Mouse (Mus musculus) midbrain, embryonic 15.5 days (tissue): ENCODE results near the gene Hgfac. TPM values are rescaled to one million over a fixed set of nuclear protein-coding genes. Genes with fewer than 3 reads are reported as not detected.

Source experiments
- ATAC-seq: fragments of 200-750 bp; cut with Nextera tagmentation; replicated peaks from 2 replicates; pipeline ENCODE4 v1.8.0; 2017; ENCODE audit warnings: moderate TSS enrichment
- H3K27ac ChIP-seq: fragments of 300-500 bp; sonication (generic); 2 replicates; pipeline ENCODE4 v1.5.1; 2015; ENCODE audit warnings: mild to moderate bottlenecking, inconsistent platforms
- H3K27me3 ChIP-seq: fragments of 300-500 bp; sonication (generic); replicated peaks from 2 replicates; pipeline ENCODE4 v1.6.1; 2015; ENCODE audit warnings: inconsistent platforms
- H3K36me3 ChIP-seq: fragments of 300-500 bp; sonication (generic); replicated peaks from 2 replicates; pipeline ENCODE4 v1.6.1; 2015; ENCODE audit warnings: inconsistent platforms
- H3K4me1 ChIP-seq: fragments of 300-500 bp; sonication (generic); 2 replicates; pipeline ENCODE4 v1.6.1; 2015; ENCODE audit warnings: inconsistent platforms
- H3K4me2 ChIP-seq: fragments of 300-500 bp; sonication (generic); 2 replicates; pipeline ENCODE4 v1.6.1; 2015; ENCODE audit warnings: inconsistent platforms, mild to moderate bottlenecking, moderate library complexity
- H3K4me3 ChIP-seq: fragments of 300-500 bp; sonication (generic); 2 replicates; pipeline ENCODE4 v1.5.1; 2015; ENCODE audit warnings: mild to moderate bottlenecking, inconsistent platforms
- H3K9ac ChIP-seq: fragments of 300-500 bp; sonication (generic); 2 replicates; pipeline ENCODE4 v1.6.1; 2015; ENCODE audit warnings: mild to moderate bottlenecking, inconsistent platforms
- H3K9me3 ChIP-seq: fragments of 300-500 bp; sonication (generic); 2 replicates; pipeline ENCODE4 v1.6.1; 2016; ENCODE audit warnings: inconsistent platforms
- WGBS: fragments of 180-500 bp; shearing (Covaris S2); methylation state at CpG from one replicate; pipeline ENCODE4 v1.1.7; 2015; ENCODE audit warnings: mixed read lengths; 5-methylcytosine and 5-hydroxymethylcytosine counted together
- polyA plus RNA-seq: library from polyadenylated mRNA; unstranded; fragments of >200 nt; fragmentation: Nextera tagmentation; extraction: Ambion mirVana; gene quantifications from 2 replicates; pipeline ENCODE4 v1.2.1, GENCODE M21; 2015

The Hgfac gene
- polyA plus RNA-seq, 1 experiment from 2014 or later = 0.67 TPM

DNA sequence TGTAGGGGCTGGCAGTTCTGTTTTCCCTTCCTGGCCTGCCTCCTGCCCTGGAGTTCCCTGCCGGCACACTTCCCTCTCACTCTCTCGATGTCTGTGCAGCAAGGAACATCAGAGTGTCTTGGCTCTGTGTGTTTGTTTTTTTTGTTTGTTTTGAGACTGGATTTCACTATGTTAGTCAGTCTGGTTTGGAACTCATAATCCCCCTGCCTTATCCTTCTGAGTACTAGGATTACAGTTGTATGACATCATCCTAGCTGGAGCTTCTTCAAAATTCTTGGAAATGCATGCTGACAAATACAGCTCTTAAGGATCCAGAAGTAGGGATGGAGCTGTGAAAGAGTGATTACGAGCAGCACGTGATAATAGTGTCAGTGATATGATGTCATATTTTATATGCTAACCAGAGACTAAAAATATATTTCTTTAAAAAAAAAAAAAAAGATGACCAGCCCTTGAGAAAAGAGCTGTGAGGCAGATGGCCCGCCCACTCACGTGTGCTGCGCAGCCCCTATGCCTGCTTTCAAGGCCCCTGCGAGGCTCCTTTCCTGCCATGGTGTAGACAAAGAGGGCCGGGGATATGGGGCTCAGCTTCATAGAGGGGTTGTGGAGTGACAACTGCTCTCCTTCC, 21.5 kb upstream of the Hgfac start:
- Histone ChIP-seq H3K4me3 (no peak overlapping the region), H3K36me3 (no peaks in the 10 kb centered on the region; the same call in 1 of the 2 replicates), H3K9me3 (no peaks in the 10 kb centered on the region), H3K4me2 (no peak overlapping the region), H3K27ac (peak overlapping the region; percentile 15; the same call in 1 of the 2 replicates), H3K4me1 (no peaks in the 10 kb centered on the region; the same call in 1 of the 2 replicates), H3K9ac (no peak overlapping the region), H3K27me3 (no peaks in the 10 kb centered on the region)
- ATAC-seq = no peak
- 70% methylated on average over 9 of the region's 9 CpGs for WGBS

DNA sequence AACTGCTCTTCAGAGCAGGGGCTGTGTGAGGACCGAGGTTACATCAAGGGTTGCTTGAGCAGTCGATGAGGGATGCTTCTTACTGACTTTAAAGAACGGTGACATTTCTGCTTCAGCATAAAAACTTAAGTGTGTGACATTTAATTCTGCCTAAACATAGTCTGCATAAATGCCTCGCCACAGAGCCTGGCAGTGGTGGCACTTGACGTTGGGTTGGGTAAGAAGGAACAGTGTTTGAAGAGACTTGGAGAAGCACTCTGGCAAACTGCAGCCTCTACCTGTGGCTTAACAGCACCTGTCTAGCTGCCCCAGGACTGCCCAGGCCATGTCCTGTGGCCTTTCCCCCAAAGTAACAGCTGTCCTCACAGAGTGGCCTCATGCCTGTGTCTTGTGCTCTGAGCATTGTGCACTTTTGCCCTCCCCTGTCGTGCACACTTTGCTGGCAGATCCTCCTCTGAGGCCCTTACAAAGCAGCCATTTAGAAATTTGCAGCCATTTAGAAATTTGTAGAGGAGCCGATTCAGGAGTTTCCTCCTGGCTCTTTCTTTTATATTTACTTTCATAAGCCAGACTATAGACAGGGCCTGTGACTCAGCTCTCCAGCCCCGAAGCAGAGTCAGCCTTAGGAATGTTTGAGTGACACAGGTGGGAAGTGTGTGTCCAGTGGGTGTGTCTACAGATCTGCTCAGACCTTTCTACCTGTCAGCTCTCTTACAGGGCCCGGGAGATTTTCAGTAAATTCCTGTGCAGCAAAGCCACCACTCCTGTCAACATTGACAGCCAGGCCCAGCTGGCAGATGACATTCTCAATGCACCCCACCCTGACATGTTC, 20.7 kb upstream of the Hgfac start:
- H3K4me3 ChIP-seq = no peak overlapping the region
- H3K4me1 ChIP-seq = no peaks in the 10 kb centered on the region; the same call in 1 of the 2 replicates
- no peaks in the 10 kb centered on the region for H3K27me3 ChIP-seq
- peaks cover under 1% of the 10 kb centered on the region; the same call in 1 of the 2 replicates for H3K36me3 ChIP-seq
- peak overlapping the region; percentile 15; the same call in 1 of the 2 replicates for H3K27ac ChIP-seq
- no peaks in the 10 kb centered on the region for H3K9me3 ChIP-seq
- H3K9ac ChIP-seq = no peak overlapping the region
- ATAC-seq = no peak
- 81% methylated on average over 9 of the region's 9 CpGs for WGBS
- no peak overlapping the region for H3K4me2 ChIP-seq

DNA sequence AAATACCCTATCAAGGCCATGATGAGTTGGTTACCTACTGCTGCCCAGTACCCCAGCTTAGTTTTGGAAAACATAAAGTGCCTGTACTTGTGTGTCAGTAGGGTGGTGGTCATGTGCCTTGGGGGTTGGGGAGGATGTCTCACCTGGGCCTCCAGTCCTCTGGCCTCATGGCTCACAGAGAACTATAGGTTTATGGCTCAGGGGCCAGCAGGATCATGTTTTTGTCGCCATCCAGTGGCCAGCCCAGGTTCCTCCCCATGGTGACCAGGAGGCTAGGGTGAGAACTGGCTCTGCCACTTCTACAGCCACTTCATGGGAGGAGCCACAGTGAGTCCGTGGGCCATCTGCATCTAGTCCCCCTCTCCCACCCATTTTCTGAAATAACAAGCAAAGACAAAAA, 16.3 kb upstream of the Hgfac start:
- 0 out of 2 replicates have a peak, but pooled peaks have one; percentile 57 for ATAC-seq

DNA sequence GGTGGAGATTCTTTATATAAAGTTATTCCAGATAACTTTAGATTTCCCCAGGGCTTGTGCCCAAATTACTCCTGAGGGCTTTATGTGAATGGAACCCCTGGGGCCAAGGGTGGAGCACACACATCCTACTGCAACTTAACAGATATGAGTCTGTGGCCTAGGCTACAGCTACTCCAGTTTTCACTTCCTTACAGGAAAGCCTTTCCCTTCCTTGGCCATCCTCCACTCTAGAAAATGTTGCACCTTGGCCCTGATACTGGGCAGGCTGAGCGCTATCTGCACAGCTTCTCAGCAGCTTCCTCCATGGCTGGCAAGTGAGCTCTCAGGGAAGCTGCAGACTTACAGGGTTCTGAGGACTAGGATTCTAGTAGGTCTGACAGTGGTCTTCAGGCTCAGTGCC, 12.0 kb upstream of the Hgfac start:
- H3K27ac ChIP-seq = no peak overlapping the region
- WGBS = 100% methylated on average over 1 of the region's 1 CpGs
- no peaks in the 10 kb centered on the region for H3K4me1 ChIP-seq
- H3K36me3 ChIP-seq = peaks cover 34% of the 10 kb centered on the region; the same call in 1 of the 2 replicates
- H3K9ac ChIP-seq = no peak overlapping the region
- no peaks in the 10 kb centered on the region for H3K9me3 ChIP-seq
- no peak overlapping the region for H3K4me3 ChIP-seq
- no peaks in the 10 kb centered on the region for H3K27me3 ChIP-seq
- ATAC-seq = no peak
- H3K4me2 ChIP-seq = no peak overlapping the region

More for the DNA sequence above, 16.3 kb upstream of the Hgfac start:
- Histone ChIP-seq H3K27me3 (no peaks in the 10 kb centered on the region), H3K36me3 (peaks cover 34% of the 10 kb centered on the region; the same call in 1 of the 2 replicates), H3K4me1 (no peaks in the 10 kb centered on the region), H3K27ac (no peak overlapping the region), H3K4me2 (no peak overlapping the region), H3K9me3 (no peaks in the 10 kb centered on the region), H3K9ac (no peak overlapping the region), H3K4me3 (no peak overlapping the region)
- 26% methylated on average over 2 of the region's 2 CpGs for WGBS

DNA sequence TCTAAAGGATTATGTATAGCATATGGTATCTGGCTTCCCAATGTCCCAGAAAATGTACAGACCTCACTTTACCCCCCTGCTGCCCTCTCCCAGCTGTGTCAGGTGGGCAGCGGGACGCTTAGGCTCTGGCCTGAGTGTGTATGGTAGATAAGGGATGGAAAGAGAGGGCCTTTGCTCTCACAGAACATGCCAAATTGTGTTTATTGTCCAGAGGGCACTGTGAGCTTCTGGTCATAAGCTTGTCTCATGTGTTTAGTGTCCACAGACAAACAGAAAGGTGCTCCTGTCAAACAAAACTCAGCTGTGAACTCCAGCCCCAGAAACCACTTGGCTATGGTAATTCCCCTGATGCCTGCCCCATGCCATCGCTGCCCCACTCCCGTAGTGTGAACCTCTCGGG, 11.6 kb upstream of the Hgfac start:
- no peaks in the 10 kb centered on the region for H3K4me1 ChIP-seq
- peaks cover 34% of the 10 kb centered on the region; the same call in 1 of the 2 replicates for H3K36me3 ChIP-seq
- H3K9ac ChIP-seq = no peak overlapping the region
- ATAC-seq = no peak
- no peak overlapping the region for H3K4me3 ChIP-seq
- H3K9me3 ChIP-seq = no peaks in the 10 kb centered on the region
- WGBS = 88% methylated on average over 5 of the region's 5 CpGs
- no peaks in the 10 kb centered on the region for H3K27me3 ChIP-seq
- no peak overlapping the region for H3K27ac ChIP-seq
- no peak overlapping the region for H3K4me2 ChIP-seq

DNA sequence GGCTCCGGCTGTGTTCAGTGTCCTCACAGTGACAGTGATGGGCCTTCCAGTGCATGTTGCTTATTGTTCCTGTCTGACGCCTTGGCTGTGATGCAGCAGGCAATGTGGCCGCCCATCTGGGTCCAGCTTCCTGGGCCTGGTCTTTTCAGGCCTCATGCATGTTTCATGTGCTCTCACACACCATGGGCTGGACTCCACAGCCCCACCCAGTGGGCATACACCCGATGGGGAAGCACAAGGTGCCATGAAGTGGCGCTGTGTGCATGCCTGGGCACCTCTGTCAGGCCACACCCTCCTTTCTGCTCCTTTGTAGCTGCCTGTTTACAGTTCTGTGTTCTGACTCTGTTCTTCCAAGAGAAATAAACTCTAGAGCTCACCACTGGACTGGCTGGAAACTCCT, 8.2 kb upstream of the Hgfac start:
- Histone ChIP-seq H3K9me3 (no peaks in the 10 kb centered on the region), H3K27me3 (no peaks in the 10 kb centered on the region), H3K4me3 (no peak overlapping the region), H3K4me2 (no peak overlapping the region), H3K27ac (no peak overlapping the region), H3K4me1 (no peaks in the 10 kb centered on the region), H3K36me3 (peaks cover 11% of the 10 kb centered on the region; the same call in 1 of the 2 replicates), H3K9ac (no peak overlapping the region)
- 63% methylated on average over 5 of the region's 5 CpGs for WGBS
- no peak for ATAC-seq

DNA sequence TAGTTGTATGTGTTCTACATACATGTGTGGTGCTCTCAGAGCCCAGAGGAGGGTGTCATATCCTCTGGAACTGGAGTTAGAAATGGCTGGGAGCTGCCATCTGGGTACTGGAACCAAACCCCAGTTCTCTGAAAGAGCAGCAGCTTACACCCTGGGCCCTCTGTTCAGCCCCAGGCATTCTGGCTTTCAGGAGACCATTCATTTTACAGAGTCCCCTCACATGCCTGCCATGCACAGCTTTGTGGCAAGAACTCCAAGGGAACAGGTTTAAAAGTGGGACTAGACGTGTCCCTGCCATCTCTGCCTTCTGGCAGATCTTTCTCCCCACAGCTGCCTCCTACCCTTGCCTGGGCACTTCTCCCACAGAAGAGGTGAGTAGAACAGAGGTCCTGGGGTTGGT, 7.7 kb upstream of the Hgfac start:
- WGBS = 86% methylated on average over 1 of the region's 1 CpGs
- Histone ChIP-seq H3K9me3 (no peaks in the 10 kb centered on the region), H3K36me3 (peaks cover 5% of the 10 kb centered on the region; the same call in 1 of the 2 replicates), H3K4me3 (no peak overlapping the region), H3K9ac (no peak overlapping the region), H3K27ac (no peak overlapping the region), H3K4me2 (no peak overlapping the region), H3K4me1 (no peaks in the 10 kb centered on the region), H3K27me3 (no peaks in the 10 kb centered on the region)
- ATAC-seq = no peak

DNA sequence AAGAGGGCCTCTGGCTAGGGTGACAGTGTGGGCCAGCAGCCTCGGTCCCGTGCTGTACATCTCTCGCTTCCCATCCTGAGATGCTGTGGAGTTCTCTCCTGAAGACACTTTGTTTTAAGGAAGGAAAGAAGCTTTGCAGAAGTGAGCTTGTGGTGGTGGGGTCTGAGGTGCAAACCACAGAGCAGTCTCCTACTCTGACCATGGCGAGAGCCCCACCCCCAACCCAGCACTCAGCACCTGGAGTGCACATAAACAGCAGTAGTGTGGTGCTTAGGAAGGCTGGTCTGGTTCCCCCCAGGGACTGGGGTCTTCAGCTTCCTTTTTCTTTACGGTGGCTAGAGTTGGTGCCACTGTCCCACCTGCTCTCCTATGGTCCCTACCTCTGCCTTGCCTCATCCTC, 6.2 kb upstream of the Hgfac start:
- H3K36me3 ChIP-seq = no peaks in the 10 kb centered on the region
- H3K27ac ChIP-seq = no peak overlapping the region
- H3K9ac ChIP-seq = no peak overlapping the region
- ATAC-seq = no peak
- H3K4me2 ChIP-seq = no peak overlapping the region
- H3K4me1 ChIP-seq = no peaks in the 10 kb centered on the region
- no peak overlapping the region for H3K4me3 ChIP-seq
- H3K27me3 ChIP-seq = no peaks in the 10 kb centered on the region
- H3K9me3 ChIP-seq = no peaks in the 10 kb centered on the region
- WGBS = 86% methylated on average over 5 of the region's 5 CpGs

DNA sequence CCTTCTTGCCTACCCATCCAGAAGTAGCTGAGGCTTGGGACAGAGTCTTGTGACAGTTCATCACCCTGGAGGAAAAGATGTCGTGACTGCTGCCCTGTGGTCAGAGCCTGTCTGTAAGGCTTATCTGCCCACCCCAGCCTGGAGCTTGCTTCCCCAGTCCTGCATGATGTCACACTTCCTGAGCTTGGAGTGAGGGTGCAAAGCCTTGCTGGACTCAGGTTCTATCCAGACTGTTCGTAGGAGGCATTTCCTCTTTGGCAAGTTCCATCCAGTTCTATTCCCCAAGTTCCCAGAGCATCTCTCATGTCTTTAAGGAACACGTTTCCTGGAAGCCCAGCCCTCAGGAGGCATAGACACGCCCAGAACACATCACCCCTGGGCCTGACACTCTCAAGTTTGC, 5.5 kb upstream of the Hgfac start:
- no peaks in the 10 kb centered on the region for H3K9me3 ChIP-seq
- H3K36me3 ChIP-seq = no peaks in the 10 kb centered on the region
- no peak overlapping the region for H3K9ac ChIP-seq
- H3K4me1 ChIP-seq = no peaks in the 10 kb centered on the region
- ATAC-seq = no peak
- H3K27me3 ChIP-seq = no peaks in the 10 kb centered on the region
- no peak overlapping the region for H3K27ac ChIP-seq
- no peak overlapping the region for H3K4me3 ChIP-seq
- H3K4me2 ChIP-seq = no peak overlapping the region
- 83% methylated on average over 4 of the region's 4 CpGs for WGBS

DNA sequence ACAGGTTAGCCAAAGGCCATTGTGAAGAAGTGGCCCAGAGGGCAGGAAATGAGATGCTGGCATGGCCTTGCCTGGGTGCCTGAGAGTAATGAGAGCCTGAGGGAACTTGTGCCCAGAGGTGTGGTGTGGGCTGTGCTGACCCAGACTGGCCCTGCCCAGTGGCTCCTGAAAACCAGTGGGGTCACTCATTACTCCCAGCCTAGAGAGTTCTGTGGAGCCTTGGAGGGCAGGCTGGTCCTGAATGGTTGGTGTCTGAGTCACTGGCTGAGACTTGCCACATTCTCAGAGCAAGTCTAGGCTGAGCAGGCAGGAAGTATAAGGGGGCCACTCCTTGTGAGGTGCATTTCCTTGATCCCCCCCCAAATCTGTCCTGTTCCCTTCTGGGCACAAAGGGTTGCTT, 3.9 kb upstream of the Hgfac start:
- H3K4me2 ChIP-seq = no peak overlapping the region

DNA sequence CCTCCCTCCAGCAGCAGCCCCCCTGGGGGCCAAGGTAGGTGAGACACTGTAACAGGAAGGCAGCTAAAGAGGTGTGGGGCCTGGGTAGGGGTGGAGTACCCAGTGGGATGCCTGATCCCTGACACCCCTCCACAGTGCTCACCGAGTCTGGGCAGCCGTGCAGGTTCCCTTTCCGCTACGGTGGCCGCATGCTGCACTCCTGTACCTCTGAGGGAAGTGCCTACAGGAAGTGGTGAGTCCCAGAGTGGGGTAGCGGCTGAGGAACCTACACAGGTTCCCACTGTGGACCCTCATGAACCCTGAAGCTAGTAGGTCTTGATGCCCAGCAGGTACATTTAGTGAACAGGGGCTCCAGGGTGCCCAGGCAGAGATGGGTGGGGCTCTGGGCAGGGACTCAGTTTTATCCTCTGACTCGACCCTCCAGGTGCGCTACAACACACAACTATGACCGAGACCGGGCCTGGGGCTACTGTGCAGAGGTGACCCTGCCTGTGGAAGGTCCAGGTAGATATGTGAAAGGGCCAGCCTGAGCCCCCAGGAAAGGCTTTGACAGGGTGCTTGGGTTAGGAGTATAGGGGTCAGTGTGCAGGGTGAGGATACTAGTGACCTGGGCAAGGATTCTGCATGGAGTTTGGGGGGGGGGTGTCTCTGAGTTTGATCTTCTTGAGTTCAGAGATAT, 1.3 kb downstream of the Hgfac start:
- H3K4me1 ChIP-seq = no peaks in the 10 kb centered on the region
- no peaks in the 10 kb centered on the region for H3K27me3 ChIP-seq
- ATAC-seq = peak; percentile 22
- WGBS = 80% methylated on average over 10 of the region's 10 CpGs
- H3K27ac ChIP-seq = no peak overlapping the region
- no peak overlapping the region for H3K9ac ChIP-seq
- no peak overlapping the region for H3K4me2 ChIP-seq
- no peaks in the 10 kb centered on the region for H3K9me3 ChIP-seq
- no peak overlapping the region for H3K4me3 ChIP-seq
- H3K36me3 ChIP-seq = no peaks in the 10 kb centered on the region

More for the DNA sequence above, 3.9 kb upstream of the Hgfac start:
- ATAC-seq = no peak
- no peaks in the 10 kb centered on the region for H3K9me3 ChIP-seq
- no peaks in the 10 kb centered on the region for H3K4me1 ChIP-seq
- H3K36me3 ChIP-seq = no peaks in the 10 kb centered on the region
- H3K9ac ChIP-seq = no peak overlapping the region
- H3K4me3 ChIP-seq = no peak overlapping the region
- no peak overlapping the region for H3K27ac ChIP-seq
- H3K27me3 ChIP-seq = no peaks in the 10 kb centered on the region

DNA sequence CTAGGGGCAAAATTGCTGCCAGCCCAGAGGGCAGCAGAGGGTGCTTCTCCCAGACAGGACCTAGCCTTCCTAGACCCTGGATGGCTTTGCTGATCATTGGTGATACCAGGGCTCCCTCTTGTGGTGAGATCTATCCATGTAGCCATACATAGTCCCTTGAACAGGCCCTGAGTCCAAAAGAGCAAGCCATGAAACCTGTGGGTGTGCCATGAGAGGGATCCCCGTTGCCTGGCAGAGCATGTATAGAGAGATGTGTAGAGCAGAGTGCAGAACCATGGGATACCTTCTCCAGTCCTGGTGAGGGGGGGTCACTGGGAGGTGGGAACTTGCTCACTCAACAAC, 1.8 kb downstream of the Hgfac start:
- no peaks in the 10 kb centered on the region for H3K9me3 ChIP-seq
- no peaks in the 10 kb centered on the region for H3K4me1 ChIP-seq
- no peaks in the 10 kb centered on the region for H3K27me3 ChIP-seq
- no peak overlapping the region for H3K27ac ChIP-seq
- WGBS = 16% methylated on average over 1 of the region's 1 CpGs
- peak; percentile 83 for ATAC-seq
- H3K9ac ChIP-seq = no peak overlapping the region
- no peak overlapping the region for H3K4me3 ChIP-seq
- no peak overlapping the region for H3K4me2 ChIP-seq
- H3K36me3 ChIP-seq = no peaks in the 10 kb centered on the region
